Mouse (Mus musculus) small intestine, adult 2 months (tissue): ENCODE measurements around the gene Fhl5. TPM values are rescaled to one million over a fixed set of nuclear protein-coding genes. Genes with fewer than 3 reads are reported as not detected.

ENCODE experiments used
- H3K27ac ChIP-seq: fragments of 200-500 bp; 2 replicates; pipeline ENCODE4 v1.5.1; 2012; ENCODE audit warnings: low read depth, low read length, control low read depth, inconsistent platforms; ENCODE audit not compliant: insufficient read depth
- H3K27me3 ChIP-seq: fragments of 200-500 bp; 2 replicates; pipeline ENCODE4 v1.6.1; 2012; ENCODE audit warnings: mild to moderate bottlenecking, moderate library complexity, low read length, inconsistent platforms; ENCODE audit not compliant: control insufficient read depth, insufficient read depth
- H3K36me3 ChIP-seq: fragments of 200-500 bp; 2 replicates; pipeline ENCODE4 v1.6.1; 2012; ENCODE audit warnings: mild to moderate bottlenecking, low read length, control low read depth, inconsistent platforms; ENCODE audit not compliant: control insufficient read depth, insufficient read depth
- H3K4me1 ChIP-seq: fragments of 200-500 bp; 2 replicates; pipeline ENCODE4 v1.6.1; 2012; ENCODE audit warnings: low read length, inconsistent platforms, mixed read lengths; ENCODE audit not compliant: control insufficient read depth, insufficient read depth, insufficient read length
- H3K4me3 ChIP-seq: fragments of 200-500 bp; 2 replicates; pipeline ENCODE4 v1.5.1; 2012; ENCODE audit warnings: low read depth, mild to moderate bottlenecking, control low read depth, inconsistent platforms, low read length, moderate library complexity
- CTCF ChIP-seq: fragments of 200-500 bp; IDR thresholded peaks from 2 replicates; pipeline ENCODE4 v1.5.1; 2012; ENCODE audit warnings: low read depth, mild to moderate bottlenecking, control low read depth, inconsistent platforms, low read length, moderate library complexity, mixed read lengths; ENCODE audit not compliant: insufficient replicate concordance, insufficient read length; ENCODE audit errors: extremely low read depth
- POLR2A ChIP-seq: fragments of 200-500 bp; IDR thresholded peaks from 2 replicates; pipeline ENCODE4 v1.6.1; 2012; ENCODE audit warnings: low read depth, mild to moderate bottlenecking, control low read depth, inconsistent platforms, low read length, moderate library complexity
- WGBS: fragments of 180-500 bp; shearing (Covaris S2); methylation state at CpG from one replicate; pipeline ENCODE4 v1.1.7; 2018; 5-methylcytosine and 5-hydroxymethylcytosine counted together
- polyA plus RNA-seq: library from polyadenylated mRNA; depleted of rRNA; stranded (reverse); fragments of >200 nt; gene quantifications from 2 replicates; pipeline ENCODE4 v1.2.3, GENCODE M21; 2012; rRNA removed

The Fhl5 gene
- polyA plus RNA-seq, 1 experiment = not detected

DNA sequence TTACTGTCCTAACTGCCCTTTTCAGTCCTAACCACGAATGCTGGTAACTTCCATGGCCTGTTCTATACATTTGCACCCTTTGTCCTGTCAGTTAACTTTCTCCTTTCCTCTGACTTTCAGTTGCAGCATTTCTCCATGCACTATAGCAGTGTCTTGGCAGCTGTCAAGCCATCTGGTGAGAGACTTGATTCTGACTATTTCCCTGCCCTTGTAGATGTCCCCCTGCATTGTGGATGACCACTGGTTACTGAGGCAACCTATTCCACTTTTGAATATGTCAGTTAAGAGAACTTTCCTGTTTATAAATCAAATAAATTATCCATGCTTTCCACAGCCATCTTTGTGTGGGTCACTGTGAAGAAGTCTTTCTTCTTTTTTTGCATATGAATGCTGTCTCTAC lies 45.4 kb downstream of the Fhl5 start:
- TF ChIP-seq CTCF = no peak
- TF ChIP-seq POLR2A = no peak
- Histone ChIP-seq H3K36me3 (no peaks in the 10 kb centered on the region), H3K4me1 (no peaks in the 10 kb centered on the region), H3K4me3 (no peak overlapping the region), H3K27ac (no peak overlapping the region), H3K27me3 (no peaks in the 10 kb centered on the region)
- WGBS = 49% methylated on average over 1 of the region's 1 CpGs

DNA sequence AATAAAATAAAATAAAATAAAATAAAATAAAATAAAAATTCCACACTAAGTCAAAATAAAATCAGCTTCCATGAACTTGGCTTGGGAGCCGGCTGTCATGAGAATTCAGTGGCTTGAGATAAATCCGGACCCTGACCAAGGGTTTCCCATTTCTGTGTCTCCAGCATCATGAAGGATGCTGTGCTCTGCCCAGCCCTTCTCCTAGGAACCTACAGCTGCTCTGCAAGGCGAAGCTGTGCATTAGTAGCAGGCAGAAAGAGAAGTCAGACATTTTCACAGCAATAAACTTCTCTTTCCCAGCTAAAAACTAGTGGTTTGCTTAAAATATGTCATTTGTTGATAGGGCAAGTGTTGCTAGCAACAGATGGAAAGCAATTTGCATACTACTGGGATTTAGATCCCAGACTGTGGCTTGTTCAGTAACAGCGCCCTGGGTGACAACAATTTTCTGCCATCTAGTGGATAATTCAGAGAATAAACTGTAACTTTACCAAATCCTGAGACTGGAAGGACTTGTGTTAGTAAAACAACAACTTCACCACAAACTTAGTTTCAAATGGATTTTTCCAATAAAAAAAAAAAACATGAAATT lies 63.0 kb downstream of the Fhl5 start:
- Histone ChIP-seq H3K4me3 (no peak overlapping the region), H3K36me3 (no peaks in the 10 kb centered on the region), H3K4me1 (no peaks in the 10 kb centered on the region), H3K27ac (no peak overlapping the region), H3K27me3 (no peaks in the 10 kb centered on the region)
- TF ChIP-seq POLR2A = no peak
- TF ChIP-seq CTCF = no peak
- 65% methylated on average over 4 of the region's 4 CpGs for WGBS

Other genes with a start within 250 kb of the Fhl5 start
- 0.81 and 1.7 TPM in 2 replicates for gene Ufl1, start 38.9 kb upstream of the Fhl5 start, polyA plus RNA-seq